Mouse (Mus musculus) ES-Bruce4 (cell line): ENCODE data around the gene Tmem87b.

Experiments
- CTCF ChIP-seq: IDR thresholded peaks from one replicate; pipeline ENCODE4 v1.8.1; 2011; ENCODE audit warnings: low read depth, low read length
- EP300 ChIP-seq: IDR thresholded peaks from 2 replicates; pipeline ENCODE4 v1.6.1; 2011; ENCODE audit warnings: low read depth, low read length; ENCODE audit not compliant: insufficient read depth
- POLR2A ChIP-seq: IDR thresholded peaks from one replicate; pipeline ENCODE4 v1.8.1; 2011; ENCODE audit warnings: low read length; ENCODE audit not compliant: insufficient read depth

- no peak for TF ChIP-seq POLR2A
- TF ChIP-seq CTCF = no peak
- TF ChIP-seq EP300 = no peak
Measured at GRCm38 (mm10) chr2:128838611-128839010, 20.7 kb downstream of the Tmem87b start.
